Mouse (Mus musculus) right cerebral cortex, postnatal 4 days (tissue): Measurements from ENCODE around the gene Ppfibp2.

Source experiments
- DNase-seq: peaks from one replicate; pipeline ENCODE4 v3.0.0-alpha.2; 2022

The Ppfibp2 gene

GRCm38 (mm10) chr7:107664063-107665056 lies 69.4 kb downstream of the Ppfibp2 start:
- DNase-seq, result no peak

- DNase-seq, result peak; percentile 6
Observed at GRCm38 (mm10) chr7:107665221-107665585, 70.2 kb downstream of the Ppfibp2 start.

- DNase-seq, result peak; percentile 24
Observed at GRCm38 (mm10) chr7:107665586-107666261, 70.7 kb downstream of the Ppfibp2 start.

- DNase-seq, result no peak
Observed at GRCm38 (mm10) chr7:107666262-107666902, 71.4 kb downstream of the Ppfibp2 start.

DNA sequence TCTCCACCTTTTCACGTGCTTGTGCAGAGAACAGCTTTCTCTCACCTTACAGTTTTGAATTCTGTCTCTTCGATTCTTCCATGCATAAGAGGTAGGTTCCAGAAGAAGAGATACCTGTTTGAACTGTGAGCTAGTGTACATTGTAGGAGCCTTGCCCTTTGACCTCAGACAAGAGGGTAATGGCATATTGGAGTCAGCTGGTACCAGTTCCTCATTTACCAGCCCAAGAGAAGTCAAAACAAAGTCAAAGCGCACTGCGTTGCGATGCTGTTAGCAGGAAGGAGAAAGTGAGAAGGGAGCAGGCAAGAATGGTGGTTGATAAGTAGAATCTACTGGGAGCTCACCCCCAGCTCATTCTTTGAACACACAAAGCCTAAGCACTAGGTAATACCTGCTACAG lies 73.5 kb downstream of the Ppfibp2 start:
- no peak for DNase-seq

GRCm38 (mm10) chr7:107675224-107675623 lies 80.2 kb downstream of the Ppfibp2 start:
- no peak for DNase-seq

- no peak for DNase-seq
Observed at GRCm38 (mm10) chr7:107680151-107680852, 85.3 kb downstream of the Ppfibp2 start.

GRCm38 (mm10) chr7:107681306-107681705 lies 86.3 kb downstream of the Ppfibp2 start:
- DNase-seq, result no peak

- no peak for DNase-seq
Observed at GRCm38 (mm10) chr7:107683162-107683561, 88.2 kb downstream of the Ppfibp2 start.

DNA sequence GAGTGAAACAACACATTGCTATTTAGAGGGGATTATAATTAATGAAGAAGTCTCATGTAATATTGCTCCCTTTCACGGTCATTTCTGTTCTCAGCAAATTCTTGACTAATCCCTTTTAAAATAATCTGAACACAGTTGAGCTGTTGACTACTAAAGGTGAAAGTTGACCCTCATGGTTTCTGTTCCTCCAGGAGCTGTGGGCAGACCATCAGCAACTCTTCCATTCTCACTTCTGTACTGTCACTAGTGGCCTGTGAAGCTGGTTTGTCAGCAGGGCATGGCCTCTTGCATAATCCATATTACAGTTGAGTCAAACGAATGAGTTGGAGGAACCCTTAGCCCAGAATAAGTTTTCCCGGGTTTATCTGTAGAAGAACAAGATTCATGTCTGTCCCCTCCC lies 88.6 kb downstream of the Ppfibp2 start:
- no peak for DNase-seq

GRCm38 (mm10) chr7:107685238-107685954 lies 90.4 kb downstream of the Ppfibp2 start:
- no peak for DNase-seq

DNA sequence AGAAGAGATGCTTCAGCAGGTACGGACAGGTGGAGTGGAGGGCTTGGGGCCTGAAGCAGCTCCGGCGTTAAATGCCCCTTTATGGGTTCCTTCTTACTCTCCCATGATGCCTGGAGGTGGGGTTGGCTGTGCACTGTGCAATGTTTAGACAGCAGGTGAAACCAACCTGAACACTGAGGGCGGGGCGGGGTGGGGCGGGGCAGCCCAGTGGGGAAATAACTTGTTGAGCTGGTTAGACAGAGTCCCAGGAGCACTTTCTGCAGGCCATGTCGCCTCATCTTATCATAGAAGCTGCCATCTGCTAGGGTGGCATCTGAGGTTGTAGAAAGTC lies 90.9 kb downstream of the Ppfibp2 start:
- DNase-seq, result no peak

DNA sequence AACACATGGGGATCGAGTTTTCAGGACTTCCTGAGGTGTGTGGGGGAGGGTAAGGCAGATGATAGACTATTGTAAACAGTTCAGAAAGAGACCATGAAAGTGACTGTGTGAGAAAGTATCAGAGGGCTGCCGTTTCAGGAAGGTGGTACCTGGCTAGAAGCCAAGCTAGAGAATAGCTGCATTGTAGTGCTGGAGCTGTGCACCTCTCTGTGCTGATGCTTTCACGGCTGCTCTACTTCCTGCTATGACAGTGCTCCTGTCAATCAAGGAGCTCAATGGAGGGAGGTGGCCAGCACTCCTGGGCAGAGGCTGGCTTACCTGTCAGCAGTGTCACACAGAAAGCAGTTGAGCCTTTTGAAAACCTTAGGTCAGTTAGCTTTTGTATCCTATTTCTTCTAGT lies 92.4 kb downstream of the Ppfibp2 start:
- no peak for DNase-seq

GRCm38 (mm10) chr7:107688040-107688439 lies 93.0 kb downstream of the Ppfibp2 start:
- no peak for DNase-seq

DNA sequence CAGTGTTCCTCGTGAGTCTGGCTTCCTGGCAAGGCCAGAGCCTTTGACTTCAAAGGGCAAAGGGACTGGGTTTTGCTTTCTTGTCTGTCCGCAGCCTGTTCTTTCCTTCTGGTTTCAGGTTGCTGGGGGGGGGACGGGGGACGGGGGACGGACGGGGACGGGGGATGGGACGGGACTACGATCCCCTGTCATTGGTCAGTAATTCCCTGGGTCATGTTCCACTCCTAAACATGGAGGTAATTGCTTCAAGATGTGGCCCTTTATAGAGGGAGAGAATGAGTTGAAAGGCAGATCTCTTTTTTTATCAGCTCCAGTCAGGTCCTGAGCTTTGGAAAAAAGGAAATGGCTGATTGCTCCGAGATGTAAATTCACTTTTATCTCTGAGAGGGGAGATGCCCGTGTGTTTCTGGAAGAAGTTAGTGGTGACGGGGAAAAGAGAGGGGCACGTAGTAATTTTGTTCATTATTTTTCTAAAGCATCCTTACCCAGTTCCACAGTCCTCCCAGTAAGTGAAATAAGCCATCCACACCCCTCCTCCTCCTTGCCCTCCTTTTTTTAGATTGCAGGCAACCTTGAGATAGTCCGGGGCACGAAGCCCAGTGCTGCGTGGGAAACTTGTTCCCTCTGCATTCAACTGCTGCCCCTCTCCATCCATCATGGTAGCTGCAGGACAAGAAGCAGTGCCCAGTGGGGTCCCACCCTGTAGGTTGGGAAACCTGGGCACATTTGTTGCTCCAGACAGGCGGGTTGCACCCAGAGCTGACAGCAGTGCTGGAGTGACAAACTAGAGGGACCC lies 95.6 kb downstream of the Ppfibp2 start:
- DNase-seq, result no peak

GRCm38 (mm10) chr7:107691493-107691892 lies 96.5 kb downstream of the Ppfibp2 start:
- no peak for DNase-seq

DNA sequence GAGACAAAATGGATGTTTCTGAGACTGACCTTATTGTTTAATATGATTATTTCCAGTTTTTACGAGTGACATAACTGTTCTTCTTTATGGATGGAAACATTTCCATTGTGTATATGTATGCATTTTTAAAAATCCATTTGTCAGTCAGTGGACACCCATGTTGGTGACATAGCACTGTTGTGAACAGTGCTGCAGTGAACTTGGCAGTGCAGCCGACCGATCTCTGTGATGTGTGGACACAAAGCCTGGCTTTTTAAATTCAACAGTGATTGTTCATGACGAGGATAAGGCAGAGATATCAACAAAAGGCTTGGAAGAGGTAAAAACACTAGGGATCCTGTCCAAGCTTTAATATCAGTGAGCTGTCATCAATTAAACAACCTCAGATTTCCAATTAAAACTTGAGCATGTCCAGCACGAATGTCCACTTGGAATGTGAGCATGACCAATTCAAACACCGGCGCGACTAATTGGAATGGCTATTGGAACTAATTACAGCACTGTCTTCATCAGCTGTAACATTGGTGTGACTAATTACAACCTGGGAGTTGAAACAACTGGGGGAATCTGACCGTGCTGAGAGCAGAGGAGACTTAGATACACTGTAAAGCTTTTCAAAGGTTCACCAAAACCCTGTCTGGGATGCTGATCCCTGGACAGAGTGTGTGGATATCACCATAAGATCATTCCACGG lies 99.4 kb downstream of the Ppfibp2 start:
- no peak for DNase-seq

DNA sequence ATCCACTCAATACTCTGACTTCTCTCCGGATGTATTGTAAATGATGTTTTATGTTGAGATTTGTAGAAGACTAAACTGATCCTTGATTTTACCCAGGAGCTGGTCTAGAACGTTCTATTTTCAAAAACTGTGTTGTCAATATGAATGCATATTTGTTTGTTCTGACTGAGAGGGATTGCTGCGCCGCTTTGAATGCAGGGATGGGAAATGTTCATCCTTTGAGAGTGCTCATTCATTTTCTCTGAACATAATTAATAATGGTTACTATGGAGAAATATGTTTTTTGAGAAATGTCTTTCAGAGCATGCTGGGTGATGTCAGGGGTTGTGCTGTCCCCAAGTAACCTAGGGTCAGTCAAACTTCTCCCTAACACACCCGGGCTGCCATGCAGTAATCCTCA lies 102.1 kb downstream of the Ppfibp2 start:
- DNase-seq, result no peak

DNA sequence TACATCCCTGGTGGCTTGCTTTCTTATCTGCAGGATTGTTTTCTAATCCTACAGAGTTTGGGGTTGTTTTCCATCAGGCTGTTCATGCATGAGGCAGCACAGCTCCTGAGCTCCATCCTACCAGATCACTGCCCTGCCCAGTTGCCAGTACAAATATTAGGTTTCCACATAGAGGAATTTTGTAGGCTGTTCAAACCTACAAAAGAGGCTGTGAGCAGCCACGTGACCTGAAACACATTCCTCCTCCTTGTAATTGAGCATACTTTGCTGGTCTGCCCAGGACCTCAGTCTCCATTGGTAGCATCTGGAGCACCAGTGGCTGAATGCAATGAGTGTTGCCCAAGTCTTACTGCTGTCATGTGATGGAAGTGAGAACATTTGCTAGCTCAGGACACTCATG lies 104.9 kb downstream of the Ppfibp2 start:
- DNase-seq, result no peak

- no peak for DNase-seq
Observed at GRCm38 (mm10) chr7:107700646-107701045, 105.6 kb downstream of the Ppfibp2 start.
